Mouse (Mus musculus): Measurements from ENCODE around the gene Ifna16.

DNA sequence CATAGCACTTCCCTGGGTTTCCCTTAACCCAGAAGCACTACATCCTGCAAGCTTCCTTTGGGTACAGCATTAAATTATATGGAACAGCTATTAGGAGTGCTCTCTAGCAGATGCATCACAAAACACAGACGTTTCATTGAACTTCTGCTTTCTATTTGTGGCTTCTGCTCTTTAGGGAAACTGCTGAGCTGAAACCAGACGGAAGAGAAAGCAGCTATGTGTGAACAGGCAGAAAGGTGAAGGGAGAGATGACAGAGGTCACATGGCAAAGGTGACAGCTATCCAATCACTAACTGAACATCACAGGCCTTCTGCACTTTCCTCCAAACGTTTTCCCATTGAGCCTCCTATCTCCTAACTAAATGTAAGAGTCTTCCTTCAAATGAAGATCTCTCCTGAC is 29.2 kb upstream of the Ifna16 start:
- TF ChIP-seq CTCF (IDR thresholded peaks at IDR 0.05; ENCODE audit: extremely low read depth, insufficient read depth, insufficient read length, insufficient replicate concordance) (no peak), POLR2A (IDR thresholded peaks at IDR 0.05; ENCODE audit: low read depth, low read length) (no peak)
